Mouse (Mus musculus): ENCODE measurements at regions not wholly inside any gene's neighbourhood (a gene's known extent, or its start where the extent isn't known, plus 50 kb on each side); places are given as distances from the start of the nearest gene placed in this dataset.

DNA sequence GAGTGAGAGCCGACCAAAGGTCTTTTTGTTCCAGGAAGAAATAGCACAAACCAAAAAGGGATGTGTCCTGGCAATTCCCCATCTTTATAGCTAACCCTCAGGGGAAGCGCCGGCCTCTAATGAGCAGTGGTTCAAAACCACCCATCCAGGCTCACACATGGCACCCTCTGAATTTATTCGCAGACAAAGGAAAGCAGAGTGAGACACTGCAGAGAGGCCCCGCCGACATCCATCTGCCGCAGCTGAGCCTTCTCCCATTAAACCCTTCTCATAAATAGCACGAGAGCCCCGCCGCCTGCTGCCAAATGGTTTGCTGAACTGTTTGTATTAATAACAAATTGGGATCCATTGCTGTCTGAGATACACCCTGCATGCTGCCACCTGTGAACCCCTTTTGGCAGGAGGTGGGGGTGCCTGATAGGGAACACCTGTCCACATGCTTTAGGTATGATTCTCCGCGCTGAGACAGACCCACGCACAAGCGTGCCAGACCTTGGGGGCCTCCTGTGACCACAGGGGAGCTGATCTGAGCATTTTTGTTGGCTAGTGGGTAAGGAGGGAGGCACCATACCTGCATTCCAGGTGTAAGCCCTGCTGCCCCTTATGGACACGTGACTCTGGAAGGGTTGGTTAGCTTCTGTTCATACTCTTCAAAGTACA lies 422.6 kb upstream of the Castor2 start:
- no peak for DNase-seq (ENCODE audit: low spot score)

DNA sequence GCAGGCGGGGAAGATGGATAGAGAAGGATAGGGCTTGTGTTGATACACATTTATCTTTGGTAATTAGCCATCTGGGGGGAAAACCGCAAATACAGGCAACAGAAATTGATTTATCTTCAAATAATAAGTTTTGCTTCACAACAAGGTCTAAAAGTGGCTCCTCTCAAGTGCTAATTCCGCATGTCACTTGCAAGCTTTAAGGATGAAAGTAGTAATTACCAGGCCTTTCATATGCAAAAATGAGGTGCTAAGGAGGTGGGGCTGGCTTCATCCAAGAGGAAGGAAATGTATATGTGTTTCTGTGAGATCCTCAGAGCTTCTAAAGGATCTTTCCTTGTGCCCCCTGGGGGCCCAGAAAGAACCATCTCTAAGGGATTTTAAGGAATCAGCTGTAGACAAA lies 423.9 kb upstream of the Castor2 start:
- no peak for DNase-seq (ENCODE audit: low spot score)

DNA sequence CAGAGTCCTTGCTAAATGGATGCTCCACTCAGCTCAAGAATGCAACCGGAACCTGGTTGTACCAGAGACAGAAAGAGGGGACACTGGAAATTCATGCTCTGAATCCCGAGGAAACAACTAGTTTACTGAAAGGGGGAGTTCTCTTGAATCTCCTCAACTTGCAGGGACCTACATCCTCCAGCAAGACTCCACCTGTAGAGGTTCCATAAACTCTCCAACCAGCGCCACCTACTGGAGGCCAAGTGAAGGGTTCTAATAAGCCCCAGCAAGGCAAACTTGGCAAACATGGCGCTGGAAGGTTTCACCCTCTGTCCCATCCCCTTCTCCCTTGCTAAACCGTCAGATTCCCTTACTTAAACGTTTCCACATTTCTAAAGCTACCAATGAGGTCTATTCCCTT lies 433.0 kb upstream of the Castor2 start:
- DNase-seq (ENCODE audit: low spot score) = peak; percentile 28

DNA sequence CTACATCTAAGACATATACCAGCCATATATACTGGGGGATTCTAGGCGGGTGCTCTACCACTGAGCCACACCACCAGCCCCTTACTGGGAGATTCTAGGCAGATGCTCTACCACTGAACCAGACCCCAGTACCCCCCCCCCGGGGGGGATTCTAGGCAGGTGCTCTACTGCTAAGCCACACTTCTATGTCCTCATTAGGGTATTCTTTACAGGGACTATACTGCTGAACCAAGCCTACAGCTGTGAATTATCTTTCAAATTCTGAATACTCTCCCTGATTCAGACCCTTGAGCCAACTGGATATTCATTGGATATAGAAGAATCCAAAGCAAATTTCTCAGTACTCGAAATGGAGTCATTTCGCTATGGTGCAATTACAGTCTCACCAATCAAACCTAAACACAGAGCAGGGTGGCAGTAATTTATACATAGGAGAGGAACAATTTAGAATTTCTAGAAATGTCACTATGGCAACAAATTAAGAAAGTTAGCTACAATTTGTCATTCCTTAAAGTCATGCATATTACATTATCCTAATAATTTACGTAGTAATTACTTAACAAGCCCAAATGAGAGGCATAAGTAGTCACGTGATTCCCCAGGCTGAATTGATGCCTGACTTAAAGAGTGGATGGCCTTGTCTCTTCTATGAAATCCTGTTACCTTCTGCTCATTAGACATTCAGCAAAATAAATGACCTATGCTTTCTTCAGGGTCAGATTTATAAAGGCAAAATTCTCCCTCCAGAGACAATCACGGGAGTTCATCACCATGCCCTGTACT lies 436.8 kb upstream of the Castor2 start:
- DNase-seq (ENCODE audit: low spot score) = no peak

DNA sequence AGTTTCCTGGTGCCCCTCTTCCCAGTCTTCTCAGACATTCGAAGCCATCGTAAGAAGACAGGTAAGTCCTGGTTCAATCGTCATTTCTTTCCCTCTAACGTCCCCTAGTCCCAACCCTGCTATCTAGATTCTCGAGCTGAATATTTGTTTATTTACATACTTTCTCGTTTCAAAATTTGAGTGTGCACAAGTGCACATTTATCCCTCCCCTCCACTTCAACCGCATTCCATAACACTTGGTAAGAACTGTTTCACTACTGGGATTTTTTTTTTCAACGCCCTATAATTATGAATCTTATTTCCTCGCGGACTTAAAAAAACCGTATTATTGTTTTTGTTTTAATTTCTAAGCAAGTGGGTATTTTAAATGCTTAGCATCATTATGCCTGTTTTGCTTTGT lies 439.2 kb upstream of the Castor2 start:
- DNase-seq (ENCODE audit: low spot score) = peak; percentile 15

DNA sequence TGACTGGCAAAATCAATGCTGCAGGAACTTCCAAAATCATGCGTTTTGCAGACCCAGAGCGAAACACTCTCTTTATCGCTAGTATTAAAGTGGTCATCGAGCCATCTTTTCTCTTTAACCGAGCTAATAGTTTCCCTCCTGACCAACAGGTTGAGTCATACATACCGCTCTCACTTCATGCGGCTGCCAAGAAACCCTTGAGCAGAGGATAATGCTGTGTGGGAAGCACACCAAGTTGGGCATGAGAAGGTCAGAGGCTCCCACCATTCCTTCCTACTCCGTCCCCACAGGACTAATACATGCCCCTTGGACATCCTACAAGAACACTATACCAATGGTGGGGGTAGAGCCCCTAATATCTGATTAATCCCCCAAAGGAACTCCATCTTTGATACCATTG lies 442.7 kb upstream of the Castor2 start:
- DNase-seq (ENCODE audit: low spot score) = peak; percentile 14

DNA sequence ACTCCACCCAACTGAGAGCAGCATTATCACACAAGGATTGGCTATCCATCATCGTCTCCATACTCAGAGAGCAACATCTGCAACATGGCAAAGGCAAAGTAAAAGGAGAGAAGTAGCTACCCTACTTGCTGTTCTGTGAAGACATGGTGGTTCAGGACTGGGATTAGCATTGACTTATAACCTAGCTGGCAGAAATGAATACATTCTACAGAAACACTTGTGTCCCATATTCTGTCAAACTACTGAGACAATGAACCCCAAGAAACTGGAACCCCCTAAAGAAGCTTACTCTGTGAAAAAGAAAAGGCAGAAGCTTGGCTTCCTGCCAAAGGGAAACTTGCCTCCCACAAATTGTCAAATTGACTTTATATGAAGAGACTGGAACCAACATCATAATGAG lies 446.1 kb upstream of the Castor2 start:
- no peak for DNase-seq (ENCODE audit: low spot score)

DNA sequence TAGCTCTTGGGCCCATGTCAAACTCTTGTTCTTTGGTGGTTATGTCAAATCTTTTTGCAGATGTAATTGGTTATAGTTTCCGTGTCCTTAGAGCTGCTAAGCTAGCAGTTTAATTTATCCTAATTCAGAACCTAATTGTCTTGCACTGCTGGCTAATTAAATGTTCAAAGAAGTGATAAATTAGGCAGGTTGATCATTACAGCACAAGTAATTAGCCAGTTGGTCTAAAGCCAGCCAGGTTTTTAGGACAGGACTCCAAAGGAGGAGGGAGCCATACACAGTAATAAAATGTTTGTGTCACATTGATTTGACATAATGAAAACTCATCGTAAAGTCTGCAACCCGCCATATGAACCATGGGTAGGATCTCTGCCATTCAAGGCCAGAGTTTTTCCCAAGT lies 449.3 kb upstream of the Castor2 start:
- DNase-seq (ENCODE audit: low spot score) = no peak

DNA sequence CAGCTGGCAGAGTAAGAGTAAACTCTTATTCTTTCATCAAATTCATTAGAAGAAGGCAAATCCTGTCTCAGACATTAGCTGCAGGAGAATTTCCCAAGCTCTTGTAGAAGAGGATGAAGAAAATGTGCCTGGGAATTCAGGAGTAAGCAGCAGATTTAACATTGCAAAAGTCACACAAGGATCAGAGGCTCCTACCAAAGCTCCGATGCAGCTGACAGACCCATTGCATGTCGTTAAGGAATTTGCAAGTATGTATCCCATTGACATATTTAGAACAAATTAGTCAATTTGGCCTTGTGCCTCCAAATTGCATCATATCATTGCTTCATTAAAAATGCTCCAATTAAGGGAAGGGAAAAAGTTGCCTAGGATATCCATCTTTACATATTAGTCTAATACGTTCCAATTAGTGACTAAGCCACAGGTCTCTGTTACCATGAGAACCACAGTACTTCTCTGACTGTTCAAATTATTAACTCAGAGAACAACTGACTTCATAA lies 453.8 kb upstream of the Castor2 start:
- DNase-seq (ENCODE audit: low spot score) = no peak

DNA sequence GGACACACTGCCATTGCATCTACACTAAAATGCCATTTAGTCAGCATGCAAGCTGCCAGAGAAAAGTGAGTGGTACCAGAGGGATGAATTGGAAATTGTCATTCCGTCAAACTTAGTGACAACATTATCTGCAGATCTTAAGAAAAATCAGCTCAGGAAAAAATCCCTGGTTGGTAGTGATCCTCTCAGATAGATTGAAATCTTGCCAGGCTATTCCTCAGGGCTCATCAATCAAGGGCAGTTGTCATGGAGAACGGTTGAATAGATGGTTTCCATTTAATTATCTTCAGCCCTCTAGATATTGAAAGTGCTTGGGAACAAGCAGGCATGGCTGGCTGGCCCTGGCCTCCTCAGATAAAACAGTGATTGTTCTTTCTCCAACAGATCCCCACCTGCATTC lies 456.2 kb upstream of the Castor2 start:
- DNase-seq (ENCODE audit: low spot score) = no peak

DNA sequence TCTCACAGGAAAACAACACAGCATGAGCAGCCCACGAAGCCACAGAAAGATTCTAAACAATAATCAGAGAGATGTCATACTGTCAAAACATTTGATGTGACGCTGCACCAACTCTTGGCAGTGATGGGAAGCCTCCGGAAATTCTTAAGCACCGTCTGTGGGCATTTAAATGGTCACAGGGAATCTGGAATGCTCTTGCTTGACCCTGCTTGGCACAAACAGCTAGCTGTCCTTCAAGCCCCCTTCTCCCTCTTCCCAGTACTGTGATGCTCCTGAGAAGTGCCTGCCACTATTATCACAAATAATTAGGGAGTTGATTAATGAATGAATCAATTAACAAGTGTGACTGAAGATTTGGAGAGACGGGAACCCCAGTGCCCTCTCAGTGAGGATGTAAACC lies 465.0 kb upstream of the Castor2 start:
- DNase-seq (ENCODE audit: low spot score) = no peak

DNA sequence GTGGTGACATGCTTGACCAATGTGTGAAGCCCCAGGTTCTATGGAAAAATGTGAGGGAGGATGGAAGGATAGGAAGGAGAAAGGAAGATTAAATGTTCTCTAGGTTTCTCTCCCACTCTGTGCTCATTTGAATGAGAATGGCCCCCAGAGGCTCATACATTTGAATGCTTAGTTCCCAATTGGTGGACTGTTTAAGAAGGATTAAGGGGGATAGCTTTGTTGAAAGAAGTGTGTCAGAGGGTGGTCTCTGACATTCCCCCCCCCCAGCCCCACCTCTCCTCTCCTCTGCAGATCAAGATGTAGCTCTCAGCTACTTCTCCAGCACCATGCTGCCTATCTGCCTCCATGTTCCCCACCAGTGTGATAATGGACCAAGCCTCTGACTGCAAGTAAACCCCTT lies 467.7 kb upstream of the Castor2 start:
- no peak for DNase-seq (ENCODE audit: low spot score)

DNA sequence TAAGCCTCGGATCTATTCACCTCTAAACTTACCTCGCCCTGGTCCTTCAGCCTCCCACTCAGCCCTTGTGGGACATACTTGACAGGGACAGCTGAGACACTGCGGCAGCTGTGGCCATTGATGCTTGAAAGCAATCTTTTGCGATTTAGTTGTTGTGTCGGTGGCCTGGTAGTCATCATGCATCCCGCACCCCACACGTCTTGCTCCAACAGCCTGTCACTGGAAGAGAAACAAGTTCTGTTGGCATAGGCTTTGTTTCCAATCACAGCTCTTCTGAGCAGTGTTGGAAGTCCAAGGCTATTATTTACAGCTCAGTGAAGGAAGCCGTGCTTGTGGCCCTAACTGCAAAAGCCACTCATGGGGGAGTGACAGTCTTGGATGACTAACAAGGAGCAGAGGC lies 480.2 kb upstream of the Castor2 start:
- DNase-seq (ENCODE audit: low spot score) = no peak

DNA sequence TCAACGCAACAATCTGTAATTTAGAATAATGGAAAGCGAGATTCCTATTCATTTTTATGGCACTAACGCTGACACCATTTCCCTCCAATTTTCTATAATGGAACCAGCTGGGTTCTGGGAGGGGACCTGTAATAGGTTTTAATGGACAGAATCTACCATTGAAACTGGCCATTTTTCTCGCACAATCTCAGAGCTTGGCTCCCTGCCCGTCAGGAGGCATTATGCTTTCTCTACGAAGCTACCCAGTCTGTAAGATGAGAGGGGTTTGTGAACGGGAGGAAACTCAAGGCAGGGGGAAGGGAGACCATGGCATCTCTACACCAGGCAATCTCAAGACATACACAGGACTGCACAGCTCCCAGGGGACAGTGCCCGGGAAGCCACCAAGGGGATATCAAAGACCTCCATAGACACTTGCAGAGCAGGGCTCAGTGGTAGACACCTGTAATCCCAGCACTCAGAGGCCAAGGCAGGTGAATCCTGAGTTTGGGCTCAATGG lies 498.2 kb upstream of the Castor2 start:
- DNase-seq (ENCODE audit: low spot score) = no peak

DNA sequence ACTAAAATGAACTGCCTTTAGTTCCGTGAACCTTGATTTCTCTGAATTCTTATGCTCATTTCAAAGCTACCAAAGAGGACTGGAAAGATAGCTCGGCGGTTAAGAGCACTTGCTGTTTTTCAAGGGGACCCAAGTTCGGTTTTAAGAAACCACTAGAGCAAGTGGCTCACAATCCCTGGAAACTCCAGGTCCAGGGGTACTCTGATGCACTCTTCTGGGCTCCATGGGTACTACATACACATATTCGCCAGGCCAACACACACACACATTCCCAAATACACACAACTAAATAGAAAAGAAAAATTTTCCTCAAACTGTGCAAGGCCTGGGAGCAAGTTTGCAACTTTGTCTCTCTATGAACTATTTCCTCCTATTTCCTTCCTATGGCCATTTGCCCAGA lies 498.9 kb upstream of the Castor2 start:
- DNase-seq (ENCODE audit: low spot score) = no peak

DNA sequence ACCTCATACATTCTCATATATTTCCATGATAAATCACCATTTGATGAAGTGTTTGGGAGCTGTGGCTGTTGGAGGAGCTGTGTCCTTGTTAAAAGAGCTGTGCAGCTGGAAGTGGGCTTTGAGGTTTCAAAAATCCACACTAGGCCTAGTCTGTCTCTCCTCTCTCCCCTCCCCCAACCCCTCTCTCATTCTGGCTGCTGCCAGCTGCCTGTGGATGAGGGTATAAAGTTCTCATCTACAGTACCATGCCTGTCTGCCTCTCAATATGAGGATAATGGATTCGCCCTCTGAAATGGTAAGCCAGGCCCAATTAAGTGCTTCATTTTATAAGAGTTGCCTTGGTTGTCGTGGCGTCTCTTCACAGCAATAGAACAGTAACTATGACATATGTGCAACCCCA lies 501.4 kb upstream of the Castor2 start:
- no peak for DNase-seq (ENCODE audit: low spot score)

DNA sequence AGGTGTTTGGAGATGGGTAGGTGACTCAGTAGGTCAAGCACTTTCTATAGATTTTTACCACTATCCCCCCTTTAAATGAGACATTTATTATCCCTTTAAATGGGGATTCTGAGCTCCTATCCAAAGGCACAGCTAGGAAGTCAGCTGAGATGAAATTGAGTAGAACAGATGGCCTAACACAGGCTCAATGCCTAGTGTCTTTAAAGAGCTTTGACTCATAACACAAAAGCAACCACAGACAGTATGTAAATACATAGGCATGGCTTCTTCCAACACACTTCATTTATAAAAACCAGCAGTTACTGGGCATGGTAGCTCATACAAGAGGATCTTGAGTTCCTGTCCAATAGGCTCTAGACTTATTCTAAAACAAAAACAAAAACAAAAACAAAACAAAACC lies 513.0 kb upstream of the Castor2 start:
- no peak for DNase-seq (ENCODE audit: low spot score)

DNA sequence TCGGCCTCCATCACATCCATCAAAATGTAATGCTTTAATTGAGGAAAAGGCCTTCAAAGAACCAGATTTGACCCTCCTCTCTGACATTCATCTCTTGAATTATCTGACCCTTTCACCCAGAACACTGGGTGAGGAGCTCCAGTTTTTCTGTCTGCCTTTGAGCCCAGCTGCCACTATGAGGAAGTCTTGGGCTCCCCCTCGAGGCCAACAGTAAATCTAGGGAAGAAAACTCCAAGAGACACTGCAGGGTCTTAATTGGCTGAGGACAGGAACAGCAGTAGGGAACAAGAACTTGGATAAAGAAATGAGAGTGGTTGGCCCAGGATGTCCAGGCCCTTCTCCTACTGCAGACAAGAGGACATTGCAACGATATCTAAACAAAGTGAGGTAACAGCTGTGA lies 514.3 kb upstream of the Castor2 start:
- peak; percentile 1 for DNase-seq (ENCODE audit: low spot score)

DNA sequence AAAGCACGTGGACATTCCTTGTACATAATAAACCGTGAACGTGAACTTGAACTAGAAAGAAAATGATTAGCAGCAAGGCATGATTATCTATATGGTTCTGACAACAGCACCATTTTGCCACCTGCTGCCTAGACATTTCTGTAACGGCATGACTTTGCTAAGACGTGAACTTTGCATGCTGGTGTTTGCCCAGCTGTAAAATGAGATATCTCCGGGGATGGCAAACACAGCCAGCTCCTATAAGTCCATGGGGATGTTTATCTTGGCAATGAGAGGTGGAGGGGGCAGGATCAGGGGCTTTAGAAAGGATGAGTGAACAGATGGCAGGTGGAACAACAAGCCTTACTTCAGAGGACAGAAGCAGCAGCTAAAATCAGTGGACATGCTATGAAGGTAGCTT lies 522.9 kb upstream of the Castor2 start:
- DNase-seq (ENCODE audit: low spot score) = no peak

DNA sequence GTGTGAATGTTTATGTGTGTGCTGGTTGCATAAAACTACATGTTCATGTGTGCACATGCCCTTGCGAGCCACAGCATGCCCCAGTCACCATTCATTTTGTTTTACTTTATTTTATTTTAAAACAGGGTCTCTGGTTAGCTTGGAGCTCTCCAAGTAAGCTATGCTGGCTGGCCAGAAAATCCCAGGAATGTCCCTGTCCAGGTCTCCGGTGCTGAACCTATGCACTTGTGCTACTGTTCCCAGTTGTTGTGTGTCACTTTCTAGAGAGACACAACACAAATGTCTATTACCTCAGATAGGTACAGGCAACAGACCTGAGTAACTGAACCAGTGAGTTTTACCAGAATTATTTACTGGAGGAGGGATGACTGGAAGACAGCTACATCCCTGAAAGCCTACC lies 530.4 kb upstream of the Castor2 start:
- DNase-seq (ENCODE audit: low spot score) = no peak

DNA sequence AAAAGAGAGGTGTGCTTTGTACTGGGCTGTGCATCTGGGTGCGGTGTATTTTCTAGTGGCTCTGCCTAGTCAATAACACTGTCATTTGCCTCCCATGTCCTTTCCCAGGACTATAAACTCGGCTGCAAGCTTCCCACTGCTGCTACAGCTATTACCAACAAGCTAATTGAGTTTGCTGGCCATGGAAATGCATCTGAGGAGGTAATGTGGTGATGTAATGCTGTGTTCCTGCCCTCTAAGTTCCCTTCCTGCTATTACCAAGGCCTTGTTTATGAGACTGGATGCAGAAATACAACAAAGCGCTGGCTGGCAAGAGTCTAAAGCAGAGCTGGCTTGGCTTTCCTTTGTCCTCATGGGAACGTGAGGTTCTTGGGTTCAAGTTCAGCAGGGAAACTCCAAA lies 533.0 kb upstream of the Castor2 start:
- no peak for DNase-seq (ENCODE audit: low spot score)

DNA sequence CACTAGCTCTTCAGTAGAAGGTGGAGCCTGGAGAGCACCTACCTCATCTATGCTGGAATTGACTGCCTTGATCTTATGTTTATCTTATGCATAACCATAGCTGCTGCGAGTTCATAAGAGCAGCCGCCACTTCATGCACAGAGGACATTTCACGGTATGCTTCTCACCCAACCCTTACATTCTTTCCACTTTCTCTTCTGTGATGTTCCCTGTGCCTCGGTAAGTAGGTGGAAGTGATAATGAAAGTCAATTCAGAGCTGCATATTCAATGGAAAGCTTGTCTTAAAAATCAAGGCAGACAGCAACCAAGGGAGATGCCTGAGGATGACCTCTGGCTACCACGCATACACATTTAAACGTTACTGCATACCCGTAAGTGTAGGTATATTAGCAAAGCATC lies 548.9 kb upstream of the Castor2 start:
- no peak for DNase-seq (ENCODE audit: low spot score)

DNA sequence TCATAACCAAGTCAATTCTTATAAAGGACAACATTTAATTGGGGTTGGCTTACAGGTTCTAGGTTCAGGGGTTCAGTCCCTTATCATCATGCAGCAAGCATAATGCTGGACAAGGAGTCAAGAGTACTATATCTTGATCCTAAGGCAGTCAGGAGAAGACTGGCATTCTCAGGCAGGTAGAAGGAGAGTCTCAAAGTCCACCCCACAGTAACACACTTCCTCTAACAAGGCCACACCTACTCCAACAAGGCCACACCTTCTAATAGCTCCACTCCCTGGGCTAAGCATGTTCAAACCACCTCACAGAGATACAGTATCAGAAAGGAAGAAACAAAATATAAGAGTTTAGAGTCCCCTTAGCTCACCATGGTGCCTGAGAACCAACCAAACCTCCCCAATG lies 557.3 kb upstream of the Castor2 start:
- DNase-seq (ENCODE audit: low spot score) = no peak

DNA sequence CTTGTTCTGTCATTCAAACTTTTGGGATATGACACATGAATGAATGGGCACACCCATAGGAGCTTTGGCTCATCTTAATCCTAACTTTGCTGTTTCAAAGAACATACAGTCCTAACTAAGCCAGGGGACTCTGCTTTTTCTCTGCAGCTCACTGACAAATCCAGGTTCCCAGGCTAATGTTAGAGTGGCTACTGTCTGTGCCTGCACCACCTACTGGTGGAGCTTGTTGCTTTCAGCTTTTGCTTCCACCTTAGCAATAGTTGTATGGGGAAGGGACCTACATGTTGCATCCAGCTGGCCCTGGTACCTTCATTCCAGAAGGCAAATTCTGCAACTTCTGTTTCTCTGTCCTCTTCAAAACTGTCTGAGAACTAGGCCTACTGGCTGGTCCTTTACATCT lies 566.8 kb upstream of the Castor2 start:
- no peak for DNase-seq (ENCODE audit: low spot score)

Data from lung, postnatal 25 days (tissue).